Mouse (Mus musculus) testis, postnatal 14 days (tissue): ENCODE results near the gene Gsg1l.

Experiments
- DNase-seq: peaks from one replicate; pipeline ENCODE4 v3.0.0; 2021; ENCODE audit warnings: low spot score

Gene Gsg1l

GRCm38 (mm10) chr7:126082286-126082741 is at the start of gene Gsg1l:
TSS of gene Gsg1l (minus strand) at chr7:126082411.
- DNase-seq = no peak

GRCm38 (mm10) chr7:126127673-126128072 is 45.5 kb upstream of the Gsg1l start:
- DNase-seq = no peak

- no peak for DNase-seq
Measured at GRCm38 (mm10) chr7:126126502-126126901, 44.3 kb upstream of the Gsg1l start.

GRCm38 (mm10) chr7:126121533-126121932 is 39.3 kb upstream of the Gsg1l start:
- no peak for DNase-seq

- no peak for DNase-seq
Measured at GRCm38 (mm10) chr7:126119819-126120218, 37.6 kb upstream of the Gsg1l start.

GRCm38 (mm10) chr7:126113263-126113662 is 31.1 kb upstream of the Gsg1l start:
- DNase-seq = no peak

- DNase-seq = no peak
Measured at GRCm38 (mm10) chr7:126111230-126111629, 29.0 kb upstream of the Gsg1l start.

- no peak for DNase-seq
Measured at GRCm38 (mm10) chr7:126109898-126110297, 27.7 kb upstream of the Gsg1l start.

GRCm38 (mm10) chr7:126100440-126100839 is 18.2 kb upstream of the Gsg1l start:
- no peak for DNase-seq

GRCm38 (mm10) chr7:126099835-126100234 is 17.6 kb upstream of the Gsg1l start:
- no peak for DNase-seq

- DNase-seq = no peak
Measured at GRCm38 (mm10) chr7:126099163-126099775, 17.1 kb upstream of the Gsg1l start.

- DNase-seq = no peak
Measured at GRCm38 (mm10) chr7:126097219-126097915, 15.2 kb upstream of the Gsg1l start.

- no peak for DNase-seq
Measured at GRCm38 (mm10) chr7:126096596-126096995, 14.4 kb upstream of the Gsg1l start.

GRCm38 (mm10) chr7:126094738-126095137 is 12.5 kb upstream of the Gsg1l start:
- no peak for DNase-seq

- DNase-seq = no peak
Measured at GRCm38 (mm10) chr7:126093162-126093561, 11.0 kb upstream of the Gsg1l start.

- DNase-seq = peak; percentile 33
Measured at GRCm38 (mm10) chr7:126089782-126090181, 7.6 kb upstream of the Gsg1l start.

GRCm38 (mm10) chr7:126088155-126088554 is 5.9 kb upstream of the Gsg1l start:
- no peak for DNase-seq

- no peak for DNase-seq
Measured at GRCm38 (mm10) chr7:126087602-126088001, 5.4 kb upstream of the Gsg1l start.

GRCm38 (mm10) chr7:126086321-126086741 is 4.1 kb upstream of the Gsg1l start:
- DNase-seq = no peak

GRCm38 (mm10) chr7:126085154-126085553 is 2.9 kb upstream of the Gsg1l start:
- no peak for DNase-seq

- DNase-seq = no peak
Measured at GRCm38 (mm10) chr7:126083980-126084348, 1.8 kb upstream of the Gsg1l start.

- DNase-seq = no peak
Measured at GRCm38 (mm10) chr7:126083341-126083979, 1.2 kb upstream of the Gsg1l start.

GRCm38 (mm10) chr7:126081727-126082285 is 405 bp downstream of the Gsg1l start:
- DNase-seq = no peak
